Mouse (Mus musculus): ENCODE measurements around the gene Mbtps1. TPM values are rescaled to one million over a fixed set of nuclear protein-coding genes. Genes with fewer than 3 reads are reported as not detected.

The Mbtps1 gene
- polyA plus RNA-seq, 1 experiment from 2014 or later, result 50.7 TPM

- no peak overlapping the region for H3K4me3 ChIP-seq
- no peak overlapping the region for H3K9ac ChIP-seq
- no peak overlapping the region for H3K27ac ChIP-seq (replicated peaks)
- peaks cover 86% of the 10 kb centered on the region for H3K36me3 ChIP-seq
- H3K27me3 ChIP-seq, result no peaks in the 10 kb centered on the region
- WGBS, result 34% methylated on average over 5 of the region's 5 CpGs
- no peaks in the 10 kb centered on the region for H3K9me3 ChIP-seq
- peak; percentile 23; the same call in 1 of the 2 replicates for ATAC-seq (ENCODE audit: low FRiP score, low read depth)
- no peaks in the 10 kb centered on the region; the same call in 1 of the 2 replicates for H3K4me1 ChIP-seq (replicated peaks)
- no peak overlapping the region for H3K4me2 ChIP-seq
Measured at GRCm38 (mm10) chr8:119516674-119517073, 41.9 kb downstream of the Mbtps1 start.

- no peak overlapping the region for H3K4me2 ChIP-seq
- no peak overlapping the region for H3K9ac ChIP-seq
- no peak overlapping the region for H3K4me3 ChIP-seq
- 60% methylated on average over 3 of the region's 3 CpGs for WGBS
- no peak overlapping the region for H3K27ac ChIP-seq (replicated peaks)
- H3K36me3 ChIP-seq, result peaks cover 82% of the 10 kb centered on the region
- no peak for ATAC-seq (ENCODE audit: low FRiP score, low read depth)
- no peaks in the 10 kb centered on the region for H3K9me3 ChIP-seq
- H3K27me3 ChIP-seq, result no peaks in the 10 kb centered on the region
- H3K4me1 ChIP-seq (replicated peaks), result no peaks in the 10 kb centered on the region; the same call in 1 of the 2 replicates
Measured at GRCm38 (mm10) chr8:119515767-119516166, 42.8 kb downstream of the Mbtps1 start.

GRCm38 (mm10) chr8:119514940-119515339 is 43.6 kb downstream of the Mbtps1 start:
- H3K4me1 ChIP-seq (replicated peaks), result no peaks in the 10 kb centered on the region; the same call in 1 of the 2 replicates
- no peaks in the 10 kb centered on the region for H3K9me3 ChIP-seq
- H3K9ac ChIP-seq, result no peak overlapping the region
- H3K27me3 ChIP-seq, result no peaks in the 10 kb centered on the region
- no peak overlapping the region for H3K4me2 ChIP-seq
- no peak for ATAC-seq (ENCODE audit: low FRiP score, low read depth)
- no peak overlapping the region for H3K4me3 ChIP-seq
- 97% methylated on average over 3 of the region's 3 CpGs for WGBS
- no peak overlapping the region for H3K27ac ChIP-seq (replicated peaks)
- peaks cover 79% of the 10 kb centered on the region for H3K36me3 ChIP-seq

GRCm38 (mm10) chr8:119513405-119513804 is 45.1 kb downstream of the Mbtps1 start:
- H3K4me2 ChIP-seq, result no peak overlapping the region
- H3K27ac ChIP-seq (replicated peaks), result no peak overlapping the region
- no peaks in the 10 kb centered on the region; the same call in 1 of the 2 replicates for H3K4me1 ChIP-seq (replicated peaks)
- WGBS, result 82% methylated on average over 4 of the region's 4 CpGs
- H3K4me3 ChIP-seq, result no peak overlapping the region
- ATAC-seq (ENCODE audit: low FRiP score, low read depth), result no peak
- H3K36me3 ChIP-seq, result peaks cover 79% of the 10 kb centered on the region
- no peaks in the 10 kb centered on the region for H3K27me3 ChIP-seq
- H3K9me3 ChIP-seq, result no peaks in the 10 kb centered on the region
- no peak overlapping the region for H3K9ac ChIP-seq

- no peak overlapping the region for H3K27ac ChIP-seq (replicated peaks)
Measured at GRCm38 (mm10) chr8:119511722-119512121, 46.8 kb downstream of the Mbtps1 start.

GRCm38 (mm10) chr8:119510471-119510870 is 48.1 kb downstream of the Mbtps1 start:
- Histone ChIP-seq H3K27me3 (no peaks in the 10 kb centered on the region), H3K36me3 (peaks cover 63% of the 10 kb centered on the region), H3K4me2 (no peak overlapping the region), H3K9ac (no peak overlapping the region), H3K9me3 (no peaks in the 10 kb centered on the region), H3K27ac (replicated peaks) (no peak overlapping the region), H3K4me3 (no peak overlapping the region), H3K4me1 (replicated peaks) (no peaks in the 10 kb centered on the region)
- WGBS, result 89% methylated on average over 9 of the region's 9 CpGs
- no peak for ATAC-seq (ENCODE audit: low FRiP score, low read depth)

More at GRCm38 (mm10) chr8:119511722-119512121, 46.8 kb downstream of the Mbtps1 start:
- no peaks in the 10 kb centered on the region; the same call in 1 of the 2 replicates for H3K4me1 ChIP-seq (replicated peaks)
- WGBS, result 90% methylated on average over 7 of the region's 7 CpGs
- no peak for ATAC-seq (ENCODE audit: low FRiP score, low read depth)
- H3K9ac ChIP-seq, result no peak overlapping the region
- H3K9me3 ChIP-seq, result no peaks in the 10 kb centered on the region
- no peak overlapping the region for H3K4me2 ChIP-seq
- peaks cover 68% of the 10 kb centered on the region for H3K36me3 ChIP-seq
- H3K4me3 ChIP-seq, result no peak overlapping the region
- no peaks in the 10 kb centered on the region for H3K27me3 ChIP-seq

GRCm38 (mm10) chr8:119506106-119506505 is 52.4 kb downstream of the Mbtps1 start:
- 87% methylated on average over 8 of the region's 8 CpGs for WGBS

GRCm38 (mm10) chr8:119505488-119505887 is 53.0 kb downstream of the Mbtps1 start:
- Histone ChIP-seq H3K4me1 (replicated peaks) (no peaks in the 10 kb centered on the region), H3K9me3 (no peaks in the 10 kb centered on the region), H3K4me2 (no peak overlapping the region), H3K27me3 (no peaks in the 10 kb centered on the region), H3K4me3 (no peak overlapping the region), H3K9ac (no peak overlapping the region), H3K27ac (replicated peaks) (no peak overlapping the region), H3K36me3 (peaks cover 24% of the 10 kb centered on the region)
- 47% methylated on average over 9 of the region's 9 CpGs for WGBS
- no peak for ATAC-seq (ENCODE audit: low FRiP score, low read depth)

More at GRCm38 (mm10) chr8:119506106-119506505, 52.4 kb downstream of the Mbtps1 start:
- peaks cover 24% of the 10 kb centered on the region for H3K36me3 ChIP-seq
- no peaks in the 10 kb centered on the region for H3K9me3 ChIP-seq
- H3K4me1 ChIP-seq (replicated peaks), result no peaks in the 10 kb centered on the region
- H3K27ac ChIP-seq (replicated peaks), result no peak overlapping the region
- no peaks in the 10 kb centered on the region for H3K27me3 ChIP-seq
- H3K9ac ChIP-seq, result no peak overlapping the region
- no peak overlapping the region for H3K4me2 ChIP-seq
- ATAC-seq (ENCODE audit: low FRiP score, low read depth), result no peak
- H3K4me3 ChIP-seq, result no peak overlapping the region

- H3K4me2 ChIP-seq, result no peak overlapping the region
- ATAC-seq (ENCODE audit: low FRiP score, low read depth), result no peak
- peaks cover 4% of the 10 kb centered on the region for H3K36me3 ChIP-seq
- no peaks in the 10 kb centered on the region for H3K4me1 ChIP-seq (replicated peaks)
- H3K9me3 ChIP-seq, result no peaks in the 10 kb centered on the region
- no peak overlapping the region for H3K27ac ChIP-seq (replicated peaks)
- WGBS, result 38% methylated on average over 10 of the region's 10 CpGs
- H3K27me3 ChIP-seq, result no peaks in the 10 kb centered on the region
- H3K4me3 ChIP-seq, result no peak overlapping the region
- H3K9ac ChIP-seq, result no peak overlapping the region
Measured at GRCm38 (mm10) chr8:119503191-119503767, 55.3 kb downstream of the Mbtps1 start.

- no peak overlapping the region for H3K9ac ChIP-seq
- no peaks in the 10 kb centered on the region for H3K36me3 ChIP-seq
- no peaks in the 10 kb centered on the region for H3K27me3 ChIP-seq
- ATAC-seq (ENCODE audit: low FRiP score, low read depth), result no peak
- H3K27ac ChIP-seq (replicated peaks), result no peak overlapping the region
- H3K4me2 ChIP-seq, result no peak overlapping the region
- H3K4me1 ChIP-seq (replicated peaks), result no peaks in the 10 kb centered on the region
- no peaks in the 10 kb centered on the region for H3K9me3 ChIP-seq
- 73% methylated on average over 4 of the region's 4 CpGs for WGBS
- H3K4me3 ChIP-seq, result no peak overlapping the region
Measured at GRCm38 (mm10) chr8:119502111-119502510, 56.4 kb downstream of the Mbtps1 start.

GRCm38 (mm10) chr8:119501598-119501997 is 56.9 kb downstream of the Mbtps1 start, which contains the start of gene Slc38a8:
Slc38a8 (minus strand) TSS chr8:119501698.
- Histone ChIP-seq H3K27ac (replicated peaks) (no peak within 1 kb of the TSS), H3K36me3 (no peaks in the 10 kb centered on the region), H3K9me3 (no peaks in the 10 kb centered on the region), H3K4me2 (no peak within 1 kb of the TSS), H3K4me3 (no peak within 1 kb of the TSS), H3K27me3 (no peaks in the 10 kb centered on the region), H3K9ac (no peak within 1 kb of the TSS), H3K4me1 (replicated peaks) (no peaks in the 10 kb centered on the region)
- ATAC-seq (ENCODE audit: low FRiP score, low read depth), result no peak
- 58% methylated on average over 5 of the region's 5 CpGs for WGBS

- Histone ChIP-seq H3K27ac (replicated peaks) (no peak overlapping the region), H3K9me3 (no peaks in the 10 kb centered on the region), H3K36me3 (no peaks in the 10 kb centered on the region), H3K4me1 (replicated peaks) (no peaks in the 10 kb centered on the region), H3K4me2 (no peak overlapping the region), H3K4me3 (no peak overlapping the region), H3K9ac (no peak overlapping the region), H3K27me3 (no peaks in the 10 kb centered on the region)
- ATAC-seq (ENCODE audit: low FRiP score, low read depth), result no peak
- WGBS, result 84% methylated on average over 2 of the region's 2 CpGs
Measured at GRCm38 (mm10) chr8:119499836-119500235, 58.7 kb downstream of the Mbtps1 start.

GRCm38 (mm10) chr8:119496848-119497247 is 61.7 kb downstream of the Mbtps1 start:
- H3K9me3 ChIP-seq, result no peaks in the 10 kb centered on the region
- no peaks in the 10 kb centered on the region for H3K36me3 ChIP-seq
- no peak overlapping the region for H3K27ac ChIP-seq (replicated peaks)
- no peaks in the 10 kb centered on the region for H3K4me1 ChIP-seq (replicated peaks)
- no peaks in the 10 kb centered on the region for H3K27me3 ChIP-seq
- no peak overlapping the region for H3K4me3 ChIP-seq
- WGBS, result 30% methylated on average over 6 of the region's 6 CpGs
- H3K4me2 ChIP-seq, result no peak overlapping the region
- no peak for ATAC-seq (ENCODE audit: low FRiP score, low read depth)
- H3K9ac ChIP-seq, result no peak overlapping the region
